Mouse (Mus musculus) NIH3T3 (cell line): ENCODE measurements around the gene Rtca.

Source experiments
- DNase-seq: peaks from one replicate; pipeline ENCODE4 v3.0.0-alpha.2; 2012; ENCODE audit warnings: low read depth

Gene Rtca

DNA sequence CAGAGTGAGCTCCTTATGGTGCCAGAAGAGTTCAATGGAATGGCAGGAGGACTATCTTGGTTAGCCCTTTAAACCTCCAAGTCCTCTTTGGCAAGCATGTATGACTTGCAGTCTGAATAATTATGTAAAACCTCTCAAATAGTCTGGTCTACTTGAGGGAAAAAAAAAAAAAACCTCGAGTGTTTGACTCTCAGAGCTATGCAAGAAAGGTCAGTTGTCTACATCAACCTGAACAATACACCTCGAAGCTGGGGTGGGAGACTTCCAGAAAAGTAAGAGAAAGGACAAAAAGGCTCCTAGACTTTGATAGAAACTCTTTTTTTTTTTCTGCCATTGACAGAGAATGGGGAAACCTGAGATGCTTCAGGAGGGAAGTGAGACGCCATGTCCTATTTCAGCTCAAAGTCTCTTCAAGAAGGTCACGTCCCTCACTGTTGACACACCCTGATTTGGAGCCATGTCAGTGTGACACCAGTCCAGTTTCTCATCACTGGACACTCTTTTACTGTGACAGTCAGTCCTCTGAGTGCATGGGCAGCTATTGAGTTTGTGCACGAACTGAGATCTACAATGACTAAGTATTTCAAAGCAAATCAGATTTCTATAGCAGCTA, 31.2 kb downstream of the Rtca start:
- no peak for DNase-seq

DNA sequence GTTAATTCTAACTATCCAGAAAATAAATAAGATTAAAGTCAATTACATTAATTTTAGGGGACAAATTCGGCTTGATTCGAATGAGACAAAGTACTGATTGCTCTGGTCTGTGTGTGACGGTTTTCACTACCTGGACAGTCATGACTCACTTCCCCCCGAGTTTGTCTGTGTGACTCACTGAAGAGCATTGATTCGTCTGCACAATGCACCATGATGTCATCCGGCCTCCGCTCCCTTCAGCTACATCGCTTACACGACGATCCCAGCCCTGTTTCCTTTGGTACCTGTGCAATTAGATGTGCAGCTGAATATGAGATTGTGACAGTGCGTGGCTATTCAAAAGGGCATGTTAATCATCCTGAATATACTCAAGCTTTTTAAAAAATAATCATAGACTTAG, 33.4 kb downstream of the Rtca start:
- peak; percentile 30 for DNase-seq

DNA sequence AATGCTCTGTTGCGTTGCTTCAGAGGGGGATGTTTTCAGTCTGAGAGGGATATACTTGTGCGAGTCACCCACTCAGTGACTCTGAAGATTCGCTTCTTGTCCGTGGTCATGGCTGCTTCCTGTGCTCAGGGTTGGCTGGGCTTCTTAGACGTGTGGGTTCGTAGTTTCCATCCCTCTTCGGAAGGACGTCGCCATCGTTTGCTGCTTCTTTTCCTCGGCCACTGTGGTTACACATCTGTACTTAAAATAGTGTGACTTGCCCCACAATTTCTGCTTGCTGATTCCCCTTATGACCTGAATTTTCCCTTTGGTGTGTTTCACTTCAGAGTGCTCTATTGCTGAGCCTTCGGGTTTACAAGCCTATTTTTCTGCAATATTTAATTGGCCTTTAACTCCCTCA, 42.3 kb downstream of the Rtca start:
- no peak for DNase-seq

DNA sequence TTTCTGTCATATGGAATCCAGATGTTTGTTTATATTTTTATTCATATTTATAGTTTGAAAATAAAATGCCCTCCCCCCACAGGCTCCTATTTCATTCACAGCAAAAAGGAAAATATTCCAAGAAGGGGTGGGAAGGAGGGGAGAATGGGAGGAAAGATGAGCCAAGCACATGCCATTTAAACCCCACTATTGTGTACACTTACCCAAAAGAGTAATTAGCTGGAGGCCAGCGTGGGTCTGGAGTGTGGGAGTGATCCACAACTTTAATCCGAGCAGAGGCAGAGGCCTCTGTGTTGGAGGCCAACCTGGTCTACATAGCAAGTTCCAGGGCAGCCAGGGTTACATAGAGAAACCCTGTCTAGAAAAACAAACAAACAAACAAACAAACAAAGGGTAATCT, 43.7 kb downstream of the Rtca start:
- no peak for DNase-seq

GRCm38 (mm10) chr3:116461053-116461452, 47.0 kb downstream of the Rtca start:
- no peak for DNase-seq

DNA sequence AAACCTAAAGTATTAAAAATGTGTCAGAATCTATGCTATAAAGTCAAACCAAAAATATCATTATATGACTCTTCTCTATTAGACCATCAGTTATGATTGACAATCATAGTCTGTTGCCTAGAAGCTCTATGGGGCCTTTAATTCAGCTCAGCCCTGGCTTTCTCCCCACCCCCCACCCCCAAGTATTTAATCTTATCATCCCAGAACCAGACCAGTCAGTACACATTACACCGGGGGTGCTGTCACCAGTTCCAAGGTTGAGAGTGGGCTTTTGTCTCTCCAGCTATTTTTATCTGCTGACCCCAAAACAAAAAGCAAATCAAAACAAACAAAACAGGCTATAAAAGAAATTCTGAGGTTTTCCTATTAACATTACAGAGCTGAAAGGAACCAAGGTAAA, 53.5 kb downstream of the Rtca start:
- no peak for DNase-seq

- no peak for DNase-seq
Measured at GRCm38 (mm10) chr3:116450741-116451140, 57.3 kb downstream of the Rtca start.

GRCm38 (mm10) chr3:116444327-116444726, 63.7 kb downstream of the Rtca start:
- no peak for DNase-seq

GRCm38 (mm10) chr3:116442788-116443187, 65.2 kb downstream of the Rtca start:
- DNase-seq = no peak

DNA sequence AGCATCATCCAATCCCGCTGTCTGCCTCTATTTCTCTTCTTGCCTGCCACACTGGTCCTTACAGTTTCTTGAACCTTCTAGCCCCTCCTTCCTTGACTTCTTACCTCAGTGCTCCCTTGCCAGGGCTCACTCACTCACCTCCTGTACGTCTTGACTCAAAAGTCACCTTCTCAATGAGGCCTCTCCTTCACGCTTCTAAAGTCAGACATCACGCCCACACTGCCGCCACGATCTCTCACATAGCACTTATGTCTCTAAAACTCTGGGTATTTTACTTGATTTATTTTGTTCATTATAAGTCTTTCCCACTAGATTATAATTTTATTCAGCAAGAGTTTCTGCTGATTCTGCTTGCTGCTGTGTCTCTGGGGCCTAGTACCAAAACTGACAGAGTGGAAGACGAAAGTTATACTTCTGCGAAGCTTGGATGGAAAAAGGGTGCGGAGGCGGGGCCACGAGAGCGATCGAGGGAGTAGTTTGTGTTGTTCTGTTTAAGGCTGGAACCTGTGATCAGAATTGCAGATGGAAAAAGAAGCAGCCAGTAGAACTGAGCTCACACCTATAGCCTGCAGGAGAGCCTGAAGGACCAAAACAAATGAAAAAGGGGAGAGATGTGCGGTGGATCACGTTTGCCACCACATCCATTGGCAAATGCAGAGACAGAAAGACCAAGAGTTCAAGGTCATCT, 66.3 kb downstream of the Rtca start:
- DNase-seq = no peak

GRCm38 (mm10) chr3:116440066-116440997, 67.7 kb downstream of the Rtca start:
- DNase-seq = no peak
